Mouse (Mus musculus): ENCODE data around the gene Erv3. TPM values are rescaled to one million over a fixed set of nuclear protein-coding genes. Genes with fewer than 3 reads are reported as not detected.
"Not testable (repeated sequence)": the region's sequence is repeated elsewhere in the genome, so short reads cannot be mapped to it uniquely, and the experiment has no call there.

The Erv3 gene
- total and polyA plus RNA-seq, 2 experiments from 2014 or later, result 0.06 TPM; not detected in 1

GRCm38 (mm10) chr2:131840611-131841320, 18.8 kb downstream of the Erv3 start:
- Histone ChIP-seq H3K4me2 (ENCODE audit: low read depth) (no peak overlapping the region), H3K4me1 (ENCODE audit: insufficient read depth) (peaks cover 17% of the 10 kb centered on the region), H3K36me3 (ENCODE audit: insufficient read depth) (no peaks in the 10 kb centered on the region), H3K9me3 (ENCODE audit: low read length) (no peaks in the 10 kb centered on the region), H3K27ac (ENCODE audit: low read depth, low read length) (peak overlapping the region; percentile 37; the same call in 1 of the 2 replicates), H3K27me3 (ENCODE audit: insufficient read depth, low read length) (no peaks in the 10 kb centered on the region), H3K4me3 (ENCODE audit: low read depth, low read length) (no peak overlapping the region), H3K9ac (peak overlapping the region; percentile 19; the same call in 1 of the 2 replicates)
- ATAC-seq (peak; percentile 76), DNase-seq (peak; percentile 39)
- no peak for TF ChIP-seq CTCF (IDR thresholded peaks at IDR 0.05; ENCODE audit: low read depth)
- 18% methylated on average over 9 of the region's 9 CpGs for WGBS

DNA sequence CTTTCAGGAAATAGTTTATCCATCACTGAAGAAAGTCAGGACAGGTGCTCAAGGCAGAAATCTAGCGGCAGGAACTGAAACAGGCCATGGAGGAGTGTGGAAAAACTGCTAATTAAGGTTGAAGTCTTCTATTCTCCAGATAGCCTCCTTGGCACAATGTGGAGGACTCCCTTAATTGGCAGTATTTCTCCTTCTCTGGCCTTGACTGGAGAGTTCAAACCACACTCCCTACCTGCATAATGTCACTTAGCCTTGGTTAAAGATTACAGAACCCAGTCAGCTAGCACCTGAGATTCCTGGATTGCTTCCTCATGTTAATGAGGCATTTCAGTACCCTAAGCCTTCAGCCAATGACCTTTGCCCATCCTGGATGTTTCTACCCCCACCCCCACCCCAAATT, 25.3 kb downstream of the Erv3 start:
- H3K9ac ChIP-seq, result no peak overlapping the region
- ATAC-seq, result no peak
- no peak for TF ChIP-seq CTCF (IDR thresholded peaks at IDR 0.05; ENCODE audit: low read depth)
- no peaks in the 10 kb centered on the region for H3K36me3 ChIP-seq (ENCODE audit: insufficient read depth)
- H3K4me3 ChIP-seq (ENCODE audit: low read depth, low read length), result no peak overlapping the region
- no peak overlapping the region for H3K4me2 ChIP-seq (ENCODE audit: low read depth)
- no peaks in the 10 kb centered on the region for H3K9me3 ChIP-seq (ENCODE audit: low read length)
- H3K4me1 ChIP-seq (ENCODE audit: insufficient read depth), result no peaks in the 10 kb centered on the region
- no peak overlapping the region for H3K27ac ChIP-seq (ENCODE audit: low read depth, low read length)
- no peaks in the 10 kb centered on the region for H3K27me3 ChIP-seq (ENCODE audit: insufficient read depth, low read length)
- no peak for DNase-seq
- WGBS, result 95% methylated on average over 1 of the region's 1 CpGs

- TF ChIP-seq CTCF (IDR thresholded peaks at IDR 0.05; ENCODE audit: low read depth), result no peak
- H3K36me3 ChIP-seq (ENCODE audit: insufficient read depth), result no peaks in the 10 kb centered on the region
- H3K4me1 ChIP-seq (ENCODE audit: insufficient read depth), result no peaks in the 10 kb centered on the region; the same call in 1 of the 2 replicates
- no peaks in the 10 kb centered on the region for H3K27me3 ChIP-seq (ENCODE audit: insufficient read depth, low read length)
- H3K4me3 ChIP-seq (ENCODE audit: low read depth, low read length), result no peak overlapping the region
- H3K27ac ChIP-seq (ENCODE audit: low read depth, low read length), result no peak overlapping the region
- no peak overlapping the region for H3K4me2 ChIP-seq (ENCODE audit: low read depth)
- H3K9me3 ChIP-seq (ENCODE audit: low read length), result no peaks in the 10 kb centered on the region
- no peak for DNase-seq
- WGBS, result 22% methylated on average over 2 of the region's 2 CpGs
- ATAC-seq, result no peak
- no peak overlapping the region for H3K9ac ChIP-seq
These were observed 27.7 kb downstream of the Erv3 start for GRCm38 (mm10) chr2:131831861-131832260.

- not testable (repeated sequence) for H3K27ac ChIP-seq (ENCODE audit: low read depth, low read length); ATAC-seq; H3K4me3 ChIP-seq (ENCODE audit: low read depth, low read length); H3K27me3 ChIP-seq (ENCODE audit: insufficient read depth, low read length); H3K36me3 ChIP-seq (ENCODE audit: insufficient read depth); H3K4me1 ChIP-seq (ENCODE audit: insufficient read depth); H3K4me2 ChIP-seq (ENCODE audit: low read depth); H3K9ac ChIP-seq; DNase-seq; H3K9me3 ChIP-seq (ENCODE audit: low read length)
- 88% methylated on average over 4 of the region's 4 CpGs for WGBS
These were observed 28.6 kb downstream of the Erv3 start for GRCm38 (mm10) chr2:131830945-131831344.

DNA sequence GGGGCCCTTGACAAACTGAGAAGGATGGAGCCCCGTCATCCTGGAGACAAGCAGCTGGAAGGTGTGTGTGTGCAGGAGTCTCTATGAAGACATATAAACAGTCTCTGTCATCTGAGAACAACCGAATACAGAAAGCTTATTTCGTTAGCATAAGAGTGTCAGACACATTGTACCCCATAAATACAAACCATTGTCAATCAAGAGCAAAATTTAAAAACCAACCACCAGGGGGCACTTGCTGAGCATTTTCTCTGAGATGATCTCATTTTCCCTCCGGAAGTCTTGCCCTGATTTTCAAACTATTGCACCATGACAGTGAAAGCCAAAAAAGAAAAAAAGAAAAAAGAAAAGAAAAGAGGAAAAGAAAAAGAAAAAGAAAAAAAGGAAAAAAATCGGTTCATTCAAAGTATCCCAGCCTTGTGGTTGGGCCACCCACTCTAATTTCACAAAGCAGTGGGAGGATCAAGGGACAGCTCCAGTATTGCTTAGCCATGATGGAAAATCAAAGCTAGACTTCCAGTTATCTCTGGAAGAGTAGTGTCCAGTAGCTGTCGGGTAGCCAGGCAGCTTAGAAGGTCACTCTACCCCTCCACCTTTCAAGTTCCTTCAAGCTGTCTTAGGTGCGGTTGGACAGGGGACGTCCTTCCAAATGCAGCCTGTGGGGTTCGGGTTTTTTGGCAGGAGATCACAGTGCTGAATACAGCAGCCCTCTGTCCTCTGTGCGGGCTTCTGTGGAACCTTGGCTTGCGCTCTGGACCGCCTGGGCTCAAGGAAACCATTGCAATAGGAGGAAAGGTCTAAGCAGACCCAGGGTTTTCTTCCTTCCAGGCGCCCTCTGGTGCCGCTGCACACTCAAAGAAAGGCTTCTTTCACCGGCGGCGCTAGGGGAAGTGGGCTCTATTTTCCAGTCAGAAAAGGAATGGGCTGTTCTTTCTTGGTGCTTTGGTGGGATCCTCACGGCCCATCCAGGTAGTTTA, 31.3 kb downstream of the Erv3 start:
- ATAC-seq (peak; percentile 93), DNase-seq (peak; percentile 89)
- Histone ChIP-seq H3K9me3 (ENCODE audit: low read length) (no peaks in the 10 kb centered on the region), H3K4me3 (ENCODE audit: low read depth, low read length) (no peak overlapping the region), H3K9ac (0 out of 2 replicates have a peak overlapping the region, but pooled peaks have one; percentile 2), H3K4me2 (ENCODE audit: low read depth) (peak overlapping the region; percentile 40), H3K27me3 (ENCODE audit: insufficient read depth, low read length) (no peaks in the 10 kb centered on the region), H3K4me1 (ENCODE audit: insufficient read depth) (no peaks in the 10 kb centered on the region; the same call in 1 of the 2 replicates), H3K36me3 (ENCODE audit: insufficient read depth) (no peaks in the 10 kb centered on the region), H3K27ac (ENCODE audit: low read depth, low read length) (peak overlapping the region; percentile 30)
- WGBS, result 23% methylated on average over 18 of the region's 18 CpGs
- TF ChIP-seq CTCF (IDR thresholded peaks at IDR 0.05; ENCODE audit: low read depth), result peak; percentile 74

- no peak for DNase-seq
These were observed 32.4 kb downstream of the Erv3 start for GRCm38 (mm10) chr2:131827026-131827687.

More at GRCm38 (mm10) chr2:131827026-131827687, 32.4 kb downstream of the Erv3 start:
- TF ChIP-seq CTCF (IDR thresholded peaks at IDR 0.05; ENCODE audit: low read depth), result no peak
- no peak for ATAC-seq
- H3K4me3 ChIP-seq (ENCODE audit: low read depth, low read length), result no peak overlapping the region
- 81% methylated on average over 4 of the region's 4 CpGs for WGBS
- H3K9me3 ChIP-seq (ENCODE audit: low read length), result no peaks in the 10 kb centered on the region
- H3K27me3 ChIP-seq (ENCODE audit: insufficient read depth, low read length), result no peaks in the 10 kb centered on the region
- no peaks in the 10 kb centered on the region for H3K36me3 ChIP-seq (ENCODE audit: insufficient read depth)
- H3K27ac ChIP-seq (ENCODE audit: low read depth, low read length), result no peak overlapping the region
- no peaks in the 10 kb centered on the region; the same call in 1 of the 2 replicates for H3K4me1 ChIP-seq (ENCODE audit: insufficient read depth)
- no peak overlapping the region for H3K4me2 ChIP-seq (ENCODE audit: low read depth)
- H3K9ac ChIP-seq, result no peak overlapping the region
